Mouse (Mus musculus): ENCODE measurements around the gene Opcml.

DNA sequence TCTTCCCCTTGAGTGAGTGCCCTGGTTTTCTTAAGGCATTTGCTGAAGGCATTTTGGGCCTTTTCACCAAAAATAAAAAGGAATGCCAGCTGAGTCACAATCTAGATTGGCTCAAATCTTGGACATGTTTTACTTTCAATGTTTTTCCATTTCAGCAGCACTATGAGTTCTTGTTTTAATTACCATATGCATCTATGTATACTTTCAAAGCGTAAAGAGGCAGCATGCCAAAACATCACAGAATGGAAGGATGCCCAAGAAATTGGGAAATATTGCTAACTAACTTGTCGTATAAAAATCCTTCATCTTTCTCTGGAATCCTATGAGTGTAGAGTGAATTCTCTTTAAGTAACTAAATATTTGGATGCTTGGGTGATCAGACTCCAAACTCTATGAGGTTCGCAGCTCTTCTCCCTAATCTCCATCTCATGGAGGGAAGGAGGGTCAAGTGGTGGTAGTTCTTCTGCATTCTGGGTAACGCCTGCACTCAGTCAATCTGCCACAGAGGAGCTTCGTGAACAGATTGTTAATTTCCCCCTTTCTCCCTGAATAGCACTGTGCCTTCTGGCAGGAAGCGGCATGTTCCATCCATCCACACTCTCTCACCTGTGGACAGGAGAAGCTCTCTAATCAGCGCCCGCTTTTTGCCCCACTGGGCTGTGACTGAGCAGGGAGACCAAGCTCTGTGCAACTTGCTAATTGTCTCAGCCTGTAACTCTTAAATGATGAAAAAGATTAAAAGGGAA, 435.4 kb downstream of the Opcml start:
- TF ChIP-seq CTCF (IDR thresholded peaks at IDR 0.05; ENCODE audit: low read depth, low read length) (no peak), TAL1 (conservative IDR thresholded peaks at IDR 0.05; ENCODE audit: low read depth, low read length) (no peak), GATA1 (IDR thresholded peaks at IDR 0.05; ENCODE audit: borderline replicate concordance, low read length) (no peak), GATA2 (IDR thresholded peaks at IDR 0.05; ENCODE audit: borderline replicate concordance, low read depth, low read length) (no peak)

All from G1E (cell line).